Mouse (Mus musculus) lung, adult 2 months (tissue): ENCODE measurements around the gene Gm42372. TPM values are rescaled to one million over a fixed set of nuclear protein-coding genes. Genes with fewer than 3 reads are reported as not detected.

Experiments used
- DNase-seq: peaks from one replicate; pipeline ENCODE4 v3.0.0; 2022
- H3K4me1 ChIP-seq: fragments of 200-500 bp; 2 replicates; pipeline ENCODE4 v1.6.1; 2011; ENCODE audit warnings: low read length; ENCODE audit not compliant: control insufficient read depth, insufficient read depth
- H3K4me3 ChIP-seq: fragments of 200-500 bp; replicated peaks from 2 replicates; pipeline ENCODE3; 2011; ENCODE audit warnings: low read depth, mild to moderate bottlenecking, control low read depth, low read length; ENCODE audit errors: extremely low read depth
- CTCF ChIP-seq: fragments of 200-500 bp; IDR thresholded peaks from 2 replicates; pipeline ENCODE4 v1.5.1; 2011; ENCODE audit warnings: mild to moderate bottlenecking, low read length, control low read depth; ENCODE audit not compliant: insufficient read depth
- POLR2A ChIP-seq: fragments of 200-500 bp; IDR thresholded peaks from 2 replicates; pipeline ENCODE4 v1.6.1; 2011; ENCODE audit warnings: low read depth, mild to moderate bottlenecking, control low read depth, low read length, borderline replicate concordance; ENCODE audit errors: extremely low read depth
- WGBS: fragments of 180-500 bp; shearing (Covaris S2); methylation state at CpG from one replicate; pipeline ENCODE4 v1.1.7; 2018; 5-methylcytosine and 5-hydroxymethylcytosine counted together
- polyA plus RNA-seq: library from polyadenylated mRNA; depleted of rRNA; stranded (reverse); fragments of >200 nt; gene quantifications from 2 replicates; pipeline ENCODE4 v1.2.3, GENCODE M21; 2012; rRNA removed

The Gm42372 gene
- 0.03 and 0.04 TPM in 2 replicates for polyA plus RNA-seq

GRCm38 (mm10) chr7:16982859-16983568, at the start of gene Gm42372:
Gene Gm42372 (plus strand): TSS chr7:16983086.
- H3K4me3 ChIP-seq, result no peak within 1 kb of the TSS
- 32% methylated on average over 26 of the region's 26 CpGs for WGBS
- no peak for DNase-seq
- TF ChIP-seq POLR2A (no peak), CTCF (no peak)
- H3K4me1 ChIP-seq, result no peaks in the 10 kb centered on the region

- H3K4me3 ChIP-seq, result no peak overlapping the region
- TF ChIP-seq CTCF, result peak; percentile 20; the same call in 1 of the 2 replicates
- no peak for TF ChIP-seq POLR2A
- WGBS, result 49% methylated on average over 4 of the region's 4 CpGs
- H3K4me1 ChIP-seq, result no peaks in the 10 kb centered on the region
- no peak for DNase-seq
Observed at GRCm38 (mm10) chr7:16937312-16937711, 45.6 kb upstream of the Gm42372 start.

GRCm38 (mm10) chr7:16938117-16938791, 44.6 kb upstream of the Gm42372 start:
- no peak for DNase-seq
- WGBS, result 69% methylated on average over 17 of the region's 17 CpGs
- TF ChIP-seq CTCF (no peak), POLR2A (no peak)
- Histone ChIP-seq H3K4me3 (no peak overlapping the region), H3K4me1 (no peaks in the 10 kb centered on the region)

GRCm38 (mm10) chr7:16940292-16940691, 42.6 kb upstream of the Gm42372 start:
- no peak overlapping the region for H3K4me3 ChIP-seq

GRCm38 (mm10) chr7:16942861-16943260, 40.0 kb upstream of the Gm42372 start:
- WGBS, result 55% methylated on average over 4 of the region's 4 CpGs
- TF ChIP-seq CTCF (no peak), POLR2A (no peak)
- Histone ChIP-seq H3K4me1 (peaks cover 6% of the 10 kb centered on the region), H3K4me3 (no peak overlapping the region)
- no peak for DNase-seq

More at GRCm38 (mm10) chr7:16940292-16940691, 42.6 kb upstream of the Gm42372 start:
- no peak for DNase-seq
- no peak for TF ChIP-seq POLR2A
- no peak for TF ChIP-seq CTCF
- H3K4me1 ChIP-seq, result peaks cover 6% of the 10 kb centered on the region; the same call in 1 of the 2 replicates
- WGBS, result 38% methylated on average over 7 of the region's 7 CpGs

- WGBS, result 20% methylated on average over 36 of the region's 36 CpGs
- peak; percentile 36 for DNase-seq
- Histone ChIP-seq H3K4me1 (peaks cover 6% of the 10 kb centered on the region), H3K4me3 (peak within 1 kb of the TSS; percentile 57)
- TF ChIP-seq CTCF (no peak), POLR2A (peak; percentile 26; the same call in 1 of the 2 replicates)
Observed at GRCm38 (mm10) chr7:16944061-16944807, 38.7 kb upstream of the Gm42372 start, which contains the start of gene Pnmal2. Gene Pnmal2 (plus strand): TSS chr7:16944682.

- H3K4me3 ChIP-seq, result peak overlapping the region; percentile 57
- DNase-seq, result no peak
- WGBS, result 6% methylated on average over 22 of the region's 22 CpGs
- H3K4me1 ChIP-seq, result peaks cover 6% of the 10 kb centered on the region
- TF ChIP-seq CTCF (no peak), POLR2A (no peak)
Observed at GRCm38 (mm10) chr7:16944808-16945315, 38.0 kb upstream of the Gm42372 start.

GRCm38 (mm10) chr7:16945419-16945818, 37.5 kb upstream of the Gm42372 start:
- no peak for DNase-seq
- H3K4me3 ChIP-seq, result no peak overlapping the region
- WGBS, result 26% methylated on average over 17 of the region's 17 CpGs
- TF ChIP-seq CTCF, result no peak
- no peak for TF ChIP-seq POLR2A
- peaks cover 8% of the 10 kb centered on the region for H3K4me1 ChIP-seq

- DNase-seq, result no peak
- TF ChIP-seq CTCF (no peak), POLR2A (no peak)
- Histone ChIP-seq H3K4me3 (no peak overlapping the region), H3K4me1 (peaks cover 8% of the 10 kb centered on the region)
- 11% methylated on average over 53 of the region's 53 CpGs for WGBS
Observed at GRCm38 (mm10) chr7:16946441-16947348, 36.2 kb upstream of the Gm42372 start.
